Mouse (Mus musculus) hindbrain, embryonic 14.5 days (tissue): Measurements from ENCODE around the gene Rhbdf1. TPM values are rescaled to one million over a fixed set of nuclear protein-coding genes. Genes with fewer than 3 reads are reported as not detected.
A peak's percentile ranks its signal among the peaks of the same experiment; 100 is the strongest.

Experiments used
- ATAC-seq: fragments of 200-750 bp; cut with Nextera tagmentation; 2 replicates; pipeline ENCODE4 v1.8.0; 2017; ENCODE audit warnings: moderate number of reproducible peaks, mild to moderate bottlenecking, moderate TSS enrichment, moderate library complexity; ENCODE audit not compliant: low FRiP score
- DNase-seq: peaks from one replicate; pipeline ENCODE4 v3.0.0-alpha.2; 2015; ENCODE audit warnings: low spot score
- H3K27ac ChIP-seq: fragments of 300-500 bp; sonication (generic); 2 replicates; pipeline ENCODE4 v1.5.1; 2014; ENCODE audit warnings: mild to moderate bottlenecking, moderate library complexity
- H3K27me3 ChIP-seq: fragments of 300-500 bp; sonication (generic); 2 replicates; pipeline ENCODE4 v1.6.1; 2014; ENCODE audit warnings: mild to moderate bottlenecking, low read length, mixed read lengths; ENCODE audit not compliant: control insufficient read depth, insufficient read depth
- H3K36me3 ChIP-seq: fragments of 300-500 bp; sonication (generic); replicated peaks from 2 replicates; pipeline ENCODE4 v1.6.1; 2014; ENCODE audit not compliant: control insufficient read depth, insufficient read depth
- H3K4me1 ChIP-seq: fragments of 300-500 bp; sonication (generic); replicated peaks from 2 replicates; pipeline ENCODE4 v1.6.1; 2014; ENCODE audit warnings: antibody characterized with exemption, low read length, mixed read lengths; ENCODE audit not compliant: control insufficient read depth, insufficient read depth
- H3K4me2 ChIP-seq: fragments of 300-500 bp; sonication (generic); replicated peaks from 2 replicates; pipeline ENCODE4 v1.6.1; 2014; ENCODE audit warnings: mild to moderate bottlenecking, moderate library complexity
- H3K4me3 ChIP-seq: fragments of 300-500 bp; sonication (generic); replicated peaks from 2 replicates; pipeline ENCODE4 v1.5.1; 2014; ENCODE audit warnings: mild to moderate bottlenecking, low read length
- H3K9ac ChIP-seq: fragments of 300-500 bp; sonication (generic); 2 replicates; pipeline ENCODE4 v1.6.1; 2014
- H3K9me3 ChIP-seq: fragments of 300-500 bp; sonication (generic); 2 replicates; pipeline ENCODE4 v1.6.1; 2016; ENCODE audit warnings: low read length; ENCODE audit not compliant: control insufficient read depth
- WGBS: fragments of 180-500 bp; shearing (Covaris S2); extraction: QIAGEN DNeasy Blood & Tissue Kit; methylation state at CpG from one replicate; pipeline ENCODE4 v1.1.7; 2014; 5-methylcytosine and 5-hydroxymethylcytosine counted together
- polyA plus RNA-seq: library from polyadenylated mRNA; unstranded; fragments of >200 nt; fragmentation: Nextera tagmentation; extraction: Ambion mirVana; gene quantifications from 2 replicates; pipeline ENCODE4 v1.2.1, GENCODE M21; 2014

Rhbdf1 gene
- polyA plus RNA-seq, 1 experiment from 2014 or later = 18.9 TPM

GRCm38 (mm10) chr11:32256566-32256965 is 34.5 kb upstream of the Rhbdf1 start:
- no peaks in the 10 kb centered on the region for H3K27me3 ChIP-seq
- 88% methylated on average over 3 of the region's 3 CpGs for WGBS
- no peak for ATAC-seq
- H3K27ac ChIP-seq = no peak overlapping the region
- no peak for DNase-seq
- no peak overlapping the region for H3K4me2 ChIP-seq
- H3K4me3 ChIP-seq = no peak overlapping the region
- H3K9me3 ChIP-seq = no peaks in the 10 kb centered on the region
- H3K36me3 ChIP-seq = peaks cover 47% of the 10 kb centered on the region
- H3K9ac ChIP-seq = no peak overlapping the region
- H3K4me1 ChIP-seq = no peaks in the 10 kb centered on the region

GRCm38 (mm10) chr11:32256146-32256545 is 34.0 kb upstream of the Rhbdf1 start:
- Histone ChIP-seq H3K27me3 (no peaks in the 10 kb centered on the region), H3K27ac (no peak overlapping the region), H3K36me3 (peaks cover 51% of the 10 kb centered on the region), H3K4me1 (no peaks in the 10 kb centered on the region), H3K4me2 (no peak overlapping the region), H3K9me3 (no peaks in the 10 kb centered on the region), H3K9ac (peak overlapping the region; percentile 24; the same call in 1 of the 2 replicates), H3K4me3 (no peak overlapping the region)
- 97% methylated on average over 1 of the region's 1 CpGs for WGBS
- ATAC-seq (no peak), DNase-seq (no peak)

- Histone ChIP-seq H3K4me3 (no peak overlapping the region), H3K27ac (no peak overlapping the region), H3K36me3 (peaks cover 58% of the 10 kb centered on the region), H3K27me3 (no peaks in the 10 kb centered on the region), H3K9ac (no peak overlapping the region), H3K4me1 (no peaks in the 10 kb centered on the region), H3K9me3 (no peaks in the 10 kb centered on the region), H3K4me2 (no peak overlapping the region)
- WGBS = 86% methylated on average over 1 of the region's 1 CpGs
- DNase-seq (no peak), ATAC-seq (no peak)
These were observed 31.0 kb upstream of the Rhbdf1 start for GRCm38 (mm10) chr11:32253121-32253520.

DNA sequence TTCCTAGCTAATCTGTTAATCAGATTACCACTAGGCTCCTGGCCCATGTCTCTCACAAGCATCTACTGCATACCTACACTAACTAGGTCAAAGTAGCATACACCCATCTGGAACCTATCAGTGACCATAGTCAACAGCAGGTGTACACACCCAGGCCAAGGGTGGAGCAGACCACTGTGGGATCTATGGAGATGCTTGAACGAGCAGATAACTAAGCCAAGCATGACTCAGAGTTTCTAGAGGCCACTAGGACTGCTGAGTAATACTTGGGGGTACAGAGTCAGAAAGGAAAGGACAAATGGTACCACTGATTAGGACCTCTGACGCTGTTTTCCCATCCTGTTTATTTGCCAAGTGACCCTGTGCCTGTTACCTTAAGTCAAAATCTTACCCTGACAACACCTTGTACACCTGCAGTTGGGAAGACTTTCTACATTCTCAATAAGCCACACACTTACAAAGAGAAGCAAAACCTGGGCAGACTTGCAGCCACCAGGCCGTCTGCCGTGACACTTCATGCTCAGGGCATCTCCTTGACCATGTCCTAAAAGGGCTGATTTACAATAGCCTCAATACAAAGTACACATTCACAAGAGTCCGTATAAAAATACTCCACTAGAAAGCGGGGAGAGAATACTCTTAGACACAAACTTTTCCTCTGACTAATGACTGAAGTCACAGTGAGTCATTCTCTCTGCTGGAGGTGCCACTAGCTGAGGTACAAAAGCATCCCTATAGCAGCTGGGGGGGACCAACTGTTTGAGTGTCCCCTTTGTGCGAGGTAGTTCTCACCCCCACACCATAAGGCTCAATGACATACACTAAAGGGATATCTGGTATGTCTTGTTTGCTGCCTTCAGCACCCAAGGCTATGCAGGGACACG is 29.0 kb upstream of the Rhbdf1 start:
- Histone ChIP-seq H3K27ac (no peak overlapping the region), H3K36me3 (peaks cover 77% of the 10 kb centered on the region)

GRCm38 (mm10) chr11:32248350-32248749 is 26.2 kb upstream of the Rhbdf1 start:
- no peaks in the 10 kb centered on the region for H3K27me3 ChIP-seq
- H3K9ac ChIP-seq = no peak overlapping the region
- no peak overlapping the region for H3K4me3 ChIP-seq
- DNase-seq (no peak), ATAC-seq (no peak)
- no peaks in the 10 kb centered on the region for H3K9me3 ChIP-seq
- no peak overlapping the region for H3K4me2 ChIP-seq
- peaks cover 78% of the 10 kb centered on the region for H3K36me3 ChIP-seq
- H3K4me1 ChIP-seq = no peaks in the 10 kb centered on the region
- H3K27ac ChIP-seq = no peak overlapping the region
- 84% methylated on average over 3 of the region's 3 CpGs for WGBS

More for the DNA sequence above, 29.0 kb upstream of the Rhbdf1 start:
- DNase-seq (no peak), ATAC-seq (no peak)
- Histone ChIP-seq H3K27me3 (no peaks in the 10 kb centered on the region), H3K9ac (no peak overlapping the region), H3K4me1 (no peaks in the 10 kb centered on the region), H3K4me3 (no peak overlapping the region), H3K4me2 (no peak overlapping the region), H3K9me3 (no peaks in the 10 kb centered on the region)
- 90% methylated on average over 8 of the region's 8 CpGs for WGBS

DNA sequence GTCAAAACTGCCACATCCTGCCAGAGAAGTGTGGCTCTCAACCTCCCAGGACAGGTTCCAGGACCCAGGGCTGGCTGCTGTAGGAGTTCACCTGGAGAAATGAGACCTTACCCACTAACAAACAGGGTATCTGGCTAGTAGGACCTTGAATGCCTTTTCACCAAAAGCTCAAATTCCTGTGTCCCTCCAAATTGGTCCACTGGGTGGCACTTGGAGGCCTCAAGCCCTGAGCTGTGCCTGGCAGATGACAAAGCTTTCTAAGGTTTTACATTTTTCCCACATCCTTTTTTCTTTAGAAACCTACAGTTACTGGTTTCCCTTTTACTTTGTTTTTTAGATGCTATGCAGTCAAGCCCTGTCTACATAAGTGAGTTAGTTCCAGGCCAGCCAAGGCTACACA is 25.0 kb upstream of the Rhbdf1 start:
- H3K4me3 ChIP-seq = no peak overlapping the region
- no peaks in the 10 kb centered on the region for H3K27me3 ChIP-seq
- no peaks in the 10 kb centered on the region for H3K4me1 ChIP-seq
- no peak overlapping the region for H3K27ac ChIP-seq
- H3K36me3 ChIP-seq = peaks cover 66% of the 10 kb centered on the region
- H3K9ac ChIP-seq = no peak overlapping the region
- no peaks in the 10 kb centered on the region for H3K9me3 ChIP-seq
- DNase-seq = no peak
- H3K4me2 ChIP-seq = no peak overlapping the region
- no peak for ATAC-seq

DNA sequence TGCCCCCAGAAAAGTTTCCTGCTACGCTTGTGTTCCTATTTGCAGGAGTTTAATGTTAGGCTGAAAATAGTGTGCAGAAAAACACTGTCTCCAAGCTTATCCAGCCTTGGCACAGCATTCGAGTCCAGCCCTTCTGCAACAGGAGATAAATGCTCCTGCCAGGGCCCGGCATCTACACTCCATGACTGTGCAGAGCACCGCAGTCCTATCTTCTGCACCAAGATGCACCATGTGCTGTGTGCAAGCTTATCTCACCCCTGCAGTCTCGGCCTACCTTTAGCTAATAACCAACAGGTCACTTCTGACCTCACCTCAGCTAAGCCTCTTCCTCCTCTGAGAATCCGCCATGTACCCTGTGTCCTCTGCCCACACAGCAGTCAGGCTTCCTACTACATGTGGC is 23.5 kb upstream of the Rhbdf1 start:
- H3K36me3 ChIP-seq = peaks cover 66% of the 10 kb centered on the region
- no peaks in the 10 kb centered on the region for H3K27me3 ChIP-seq
- 96% methylated on average over 6 of the region's 6 CpGs for WGBS
- ATAC-seq = no peak
- no peak for DNase-seq
- no peaks in the 10 kb centered on the region for H3K4me1 ChIP-seq
- no peak overlapping the region for H3K27ac ChIP-seq
- no peak overlapping the region for H3K4me3 ChIP-seq
- no peak overlapping the region for H3K4me2 ChIP-seq
- H3K9ac ChIP-seq = no peak overlapping the region
- H3K9me3 ChIP-seq = no peaks in the 10 kb centered on the region

DNA sequence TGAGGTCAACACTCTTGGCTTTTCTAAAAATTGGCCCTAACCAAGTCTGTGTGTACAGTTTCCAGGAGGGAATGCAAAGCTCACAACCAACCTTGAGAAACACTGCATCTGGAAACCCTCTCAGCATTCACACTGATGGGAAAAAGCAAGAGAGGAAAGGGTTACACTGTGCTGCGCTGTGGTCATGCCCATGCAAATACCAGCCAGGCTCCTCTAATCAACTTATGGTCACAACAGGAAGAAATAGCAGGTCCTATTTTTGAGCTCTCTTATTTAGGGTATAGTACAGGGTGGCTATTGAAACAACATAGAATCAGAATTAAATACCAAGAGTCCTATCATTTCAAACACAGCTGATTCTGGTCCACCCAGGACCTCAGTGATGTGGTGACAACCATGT is 22.5 kb upstream of the Rhbdf1 start:
- DNase-seq = no peak
- no peak for ATAC-seq
- no peaks in the 10 kb centered on the region for H3K9me3 ChIP-seq
- H3K9ac ChIP-seq = no peak overlapping the region
- 97% methylated on average over 1 of the region's 1 CpGs for WGBS
- no peaks in the 10 kb centered on the region for H3K27me3 ChIP-seq
- no peak overlapping the region for H3K27ac ChIP-seq
- H3K36me3 ChIP-seq = peaks cover 68% of the 10 kb centered on the region
- H3K4me3 ChIP-seq = no peak overlapping the region
- no peaks in the 10 kb centered on the region for H3K4me1 ChIP-seq
- no peak overlapping the region for H3K4me2 ChIP-seq

DNA sequence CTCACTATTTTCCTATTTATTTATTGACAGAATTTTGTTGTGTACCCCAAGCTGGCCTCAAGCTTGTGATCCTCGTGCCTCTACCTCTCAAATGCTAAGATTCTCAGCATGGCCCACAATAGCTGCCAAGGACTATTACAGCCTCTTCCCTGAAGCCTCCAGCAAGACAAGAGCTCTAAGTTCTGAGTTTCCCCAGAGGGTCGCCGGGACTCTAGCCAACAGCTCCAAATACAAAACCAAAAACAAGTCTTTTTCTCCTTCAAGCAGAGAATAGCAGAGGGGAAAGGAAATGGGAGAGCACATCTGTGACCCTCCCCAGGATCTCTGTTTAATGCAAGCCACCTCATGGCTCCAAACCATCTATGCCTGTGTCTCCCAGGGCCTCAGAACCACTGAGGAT is 22.0 kb upstream of the Rhbdf1 start:
- H3K36me3 ChIP-seq = peaks cover 69% of the 10 kb centered on the region
- H3K27ac ChIP-seq = no peak overlapping the region
- H3K9ac ChIP-seq = no peak overlapping the region
- no peak overlapping the region for H3K4me3 ChIP-seq
- H3K4me2 ChIP-seq = no peak overlapping the region
- no peak for DNase-seq
- H3K4me1 ChIP-seq = no peaks in the 10 kb centered on the region
- WGBS = 83% methylated on average over 3 of the region's 3 CpGs
- H3K9me3 ChIP-seq = no peaks in the 10 kb centered on the region
- no peak for ATAC-seq
- no peaks in the 10 kb centered on the region for H3K27me3 ChIP-seq
